Mouse (Mus musculus) spleen, adult 10 weeks (tissue): ENCODE data around the gene Gpr160. TPM values are rescaled to one million over a fixed set of nuclear protein-coding genes. Genes with fewer than 3 reads are reported as not detected.

Experiments
- polyA plus RNA-seq: library from polyadenylated mRNA; stranded (reverse); fragments of 350-450 nt; fragmentation: Illumina TruSeq; extraction: RNeasy Lipid Tissue Mini Kit (QIAGEN cat#74804); gene quantifications from one replicate; pipeline ENCODE4 v1.2.3, GENCODE M21; 2015; ENCODE audit warnings: low replicate concordance; ENCODE audit not compliant: insufficient read depth

Gene Gpr160
- 6.7 TPM for polyA plus RNA-seq

GRCm38 (mm10) chr3:30855604-30856458 is at the start of gene Gpr160:
Gpr160 (plus strand) TSS chr3:30855950.

Other genes starting within 250 kb of the Gpr160 start
- gene Lrriq4, start 211.4 kb upstream of the Gpr160 start, polyA plus RNA-seq, result not detected
- gene Lrrc34, start 208.1 kb upstream of the Gpr160 start, polyA plus RNA-seq, result not detected
- not detected for gene Lrrc31, start 156.1 kb upstream of the Gpr160 start, polyA plus RNA-seq
- not detected for gene Samd7, start 109.7 kb upstream of the Gpr160 start, polyA plus RNA-seq
- gene Sec62, start 63.1 kb upstream of the Gpr160 start, polyA plus RNA-seq, result 79.5 TPM
- 43.1 TPM for gene Phc3, start 113.5 kb downstream of the Gpr160 start, polyA plus RNA-seq
- gene Prkci, start 139.8 kb downstream of the Gpr160 start, polyA plus RNA-seq, result 20.7 TPM
- gene Skil, start 239.1 kb downstream of the Gpr160 start, polyA plus RNA-seq, result 46.7 TPM